8 mouse cellular contexts compared by ENCODE assay signal in genomic region chr12:65035839-65036189, GRCm38 (mm10). TPM values are rescaled to one million over a fixed set of nuclear protein-coding genes. Genes with fewer than 3 reads are reported as not detected.
A peak's percentile ranks its signal among the peaks of the same experiment; 100 is the strongest.
DNase-seq lines count a peak whose midpoint lies in the region; ATAC-seq and TF ChIP-seq lines count a peak whose summit lies in the region.

No protein-coding gene starts in this region.

- H3K4me2 ChIP-seq in kidney, embryonic 14.5 days (replicated peaks; ENCODE audit: low read depth, low read length), result peak overlapping the region; percentile 49
- H3K4me2 ChIP-seq in hindbrain, postnatal 0 days (ENCODE audit: low read depth, low read length), result peak overlapping the region; percentile 72
- peak overlapping the region; percentile 55 for H3K4me2 ChIP-seq in midbrain, embryonic 15.5 days

- H3K4me1 ChIP-seq in kidney, embryonic 14.5 days (ENCODE audit: control insufficient read depth, insufficient read depth, low read length), result peaks cover 15% of the 10 kb centered on the region
- H3K4me1 ChIP-seq in embryonic facial prominence, embryonic 10.5 days, result peaks cover 20% of the 10 kb centered on the region
- peaks cover 14% of the 10 kb centered on the region; the same call in 1 of the 2 replicates for H3K4me1 ChIP-seq in hindbrain, postnatal 0 days (ENCODE audit: insufficient read depth, low read length)
- H3K4me1 ChIP-seq in midbrain, embryonic 15.5 days, result peaks cover 19% of the 10 kb centered on the region

- no peak for TF ChIP-seq CTCF in hindbrain, postnatal 0 days (IDR thresholded peaks at IDR 0.05; ENCODE audit: low read depth)

- H3K4me3 ChIP-seq in kidney, embryonic 14.5 days (ENCODE audit: low read length), result peak overlapping the region; percentile 87
- peak overlapping the region; percentile 92 for H3K4me3 ChIP-seq in embryonic facial prominence, embryonic 10.5 days
- peak overlapping the region; percentile 95 for H3K4me3 ChIP-seq in hindbrain, postnatal 0 days (ENCODE audit: low read length)
- peak overlapping the region; percentile 88 for H3K4me3 ChIP-seq in midbrain, embryonic 15.5 days

- DNase-seq in kidney, postnatal 4 days, result no peak
- DNase-seq in embryonic facial prominence, embryonic 10.5 days (ENCODE audit: low spot score), result no peak
- no peak for DNase-seq in hindbrain, postnatal 0 days (ENCODE audit: low spot score)
- no peak for DNase-seq in right cerebral cortex, adult 18-20 months
- no peak for DNase-seq in adrenal gland, postnatal 25 days
- no peak for DNase-seq in layer of hippocampus, adult 9-10 months (ENCODE audit: low spot score)

- no peak for ATAC-seq in kidney, embryonic 14.5 days (ENCODE audit: low FRiP score, low TSS enrichment)
- ATAC-seq in hindbrain, postnatal 0 days, result no peak
- peak; percentile 10; the same call in 1 of the 2 replicates for ATAC-seq in midbrain, embryonic 15.5 days (replicated peaks)

- 46% methylated on average over 8 of the region's 8 CpGs for WGBS in kidney, embryonic 14.5 days
- WGBS in embryonic facial prominence, embryonic 10.5 days, result 47% methylated on average over 8 of the region's 8 CpGs
- WGBS in hindbrain, postnatal 0 days, result 39% methylated on average over 8 of the region's 8 CpGs
- 49% methylated on average over 8 of the region's 8 CpGs for WGBS in midbrain, embryonic 15.5 days

- H3K27ac ChIP-seq in kidney, embryonic 14.5 days (ENCODE audit: low read depth, low read length), result no peak overlapping the region
- peak overlapping the region; percentile 97; the same call in 1 of the 2 replicates for H3K27ac ChIP-seq in embryonic facial prominence, embryonic 10.5 days (replicated peaks)
- H3K27ac ChIP-seq in hindbrain, postnatal 0 days, result no peak overlapping the region
- H3K27ac ChIP-seq in midbrain, embryonic 15.5 days, result no peak overlapping the region

- no peaks in the 10 kb centered on the region for H3K27me3 ChIP-seq in kidney, embryonic 14.5 days (ENCODE audit: control insufficient read depth, insufficient read depth, low read length)
- no peaks in the 10 kb centered on the region for H3K27me3 ChIP-seq in embryonic facial prominence, embryonic 10.5 days (replicated peaks; ENCODE audit: low read depth, poor library complexity, severe bottlenecking)
- no peaks in the 10 kb centered on the region for H3K27me3 ChIP-seq in hindbrain, postnatal 0 days (ENCODE audit: insufficient read depth, low read length)
- no peaks in the 10 kb centered on the region for H3K27me3 ChIP-seq in midbrain, embryonic 15.5 days (replicated peaks)

- H3K36me3 ChIP-seq in kidney, embryonic 14.5 days (ENCODE audit: control insufficient read depth, insufficient read depth, low read length), result no peaks in the 10 kb centered on the region
- H3K36me3 ChIP-seq in embryonic facial prominence, embryonic 10.5 days (replicated peaks), result 0 out of 2 replicates have a peak, but pooled peaks cover 4% of the 10 kb centered on the region
- H3K36me3 ChIP-seq in hindbrain, postnatal 0 days (ENCODE audit: insufficient read depth, low read length), result no peaks in the 10 kb centered on the region
- no peaks in the 10 kb centered on the region for H3K36me3 ChIP-seq in midbrain, embryonic 15.5 days (replicated peaks)

- no peak overlapping the region for H3K9ac ChIP-seq in kidney, embryonic 14.5 days (ENCODE audit: low read depth, low read length)
- peak overlapping the region; percentile 88; the same call in 1 of the 2 replicates for H3K9ac ChIP-seq in hindbrain, postnatal 0 days (replicated peaks; ENCODE audit: low read length)
- no peak overlapping the region; the same call in 1 of the 2 replicates for H3K9ac ChIP-seq in midbrain, embryonic 15.5 days

- no peaks in the 10 kb centered on the region for H3K9me3 ChIP-seq in kidney, embryonic 14.5 days (ENCODE audit: control insufficient read depth, low read length)
- no peaks in the 10 kb centered on the region for H3K9me3 ChIP-seq in embryonic facial prominence, embryonic 10.5 days
- H3K9me3 ChIP-seq in hindbrain, postnatal 0 days (ENCODE audit: low read length), result no peaks in the 10 kb centered on the region
- H3K9me3 ChIP-seq in midbrain, embryonic 15.5 days, result no peaks in the 10 kb centered on the region

RNA-seq across cellular contexts. Expression of gene Prpf39, which starts 0.3 kb away (rescaled TPM):
- polyA plus RNA-seq in kidney, embryonic 14.5 days (2014; fragmentation: Nextera tagmentation; extraction: Ambion mirVana), result 45.0 and 63.1 TPM in 2 replicates
- 66.9 and 67.5 TPM in 2 replicates for polyA plus RNA-seq in embryonic facial prominence, embryonic 10.5 days (2016; fragmentation: Nextera tagmentation; extraction: Ambion mirVana)
- total RNA-seq in hindbrain, postnatal 0 days (2014; rRNA removed), result 27.2 and 28.9 TPM in 2 replicates
- 36.9 and 39.2 TPM in 2 replicates for polyA plus RNA-seq in hindbrain, postnatal 0 days (2015; fragmentation: Nextera tagmentation; extraction: Ambion mirVana)
- polyA plus RNA-seq in midbrain, embryonic 15.5 days (2015; fragmentation: Nextera tagmentation; extraction: Ambion mirVana), result 49.8 and 52.2 TPM in 2 replicates
- 48.9 and 49.2 TPM in 2 replicates for total RNA-seq in adrenal gland, postnatal 25 days (2021)

RNA-seq across cellular contexts. Expression of gene Fkbp3, which starts 38.0 kb away (rescaled TPM):
- polyA plus RNA-seq in kidney, embryonic 14.5 days (2014; fragmentation: Nextera tagmentation; extraction: Ambion mirVana), result 506 and 674 TPM in 2 replicates
- polyA plus RNA-seq in embryonic facial prominence, embryonic 10.5 days (2016; fragmentation: Nextera tagmentation; extraction: Ambion mirVana), result 672 and 700 TPM in 2 replicates
- total RNA-seq in hindbrain, postnatal 0 days (2014; rRNA removed), result 121 and 180 TPM in 2 replicates
- polyA plus RNA-seq in hindbrain, postnatal 0 days (2015; fragmentation: Nextera tagmentation; extraction: Ambion mirVana), result 513 and 524 TPM in 2 replicates
- polyA plus RNA-seq in midbrain, embryonic 15.5 days (2015; fragmentation: Nextera tagmentation; extraction: Ambion mirVana), result 353 and 367 TPM in 2 replicates
- total RNA-seq in adrenal gland, postnatal 25 days (2021), result 113 and 117 TPM in 2 replicates

RNA-seq across cellular contexts. Expression of gene Fancm, which starts 39.6 kb away (rescaled TPM):
- 12.8 and 15.3 TPM in 2 replicates for polyA plus RNA-seq in kidney, embryonic 14.5 days (2014; fragmentation: Nextera tagmentation; extraction: Ambion mirVana)
- polyA plus RNA-seq in embryonic facial prominence, embryonic 10.5 days (2016; fragmentation: Nextera tagmentation; extraction: Ambion mirVana), result 13.4 and 15.7 TPM in 2 replicates
- 14.2 and 16.2 TPM in 2 replicates for total RNA-seq in hindbrain, postnatal 0 days (2014; rRNA removed)
- 6.1 and 8.2 TPM in 2 replicates for polyA plus RNA-seq in hindbrain, postnatal 0 days (2015; fragmentation: Nextera tagmentation; extraction: Ambion mirVana)
- 6.0 and 7.9 TPM in 2 replicates for polyA plus RNA-seq in midbrain, embryonic 15.5 days (2015; fragmentation: Nextera tagmentation; extraction: Ambion mirVana)
- 14.5 and 17.6 TPM in 2 replicates for total RNA-seq in adrenal gland, postnatal 25 days (2021)
